Mouse (Mus musculus): ENCODE results near the gene Plcg2. TPM values are rescaled to one million over a fixed set of nuclear protein-coding genes. Genes with fewer than 3 reads are reported as not detected.
A peak's percentile ranks its signal among the peaks of the same experiment; 100 is the strongest.

The Plcg2 gene
- 9.6 and 11.5 TPM in 2 replicates for polyA plus RNA-seq (2012; rRNA removed)

DNA sequence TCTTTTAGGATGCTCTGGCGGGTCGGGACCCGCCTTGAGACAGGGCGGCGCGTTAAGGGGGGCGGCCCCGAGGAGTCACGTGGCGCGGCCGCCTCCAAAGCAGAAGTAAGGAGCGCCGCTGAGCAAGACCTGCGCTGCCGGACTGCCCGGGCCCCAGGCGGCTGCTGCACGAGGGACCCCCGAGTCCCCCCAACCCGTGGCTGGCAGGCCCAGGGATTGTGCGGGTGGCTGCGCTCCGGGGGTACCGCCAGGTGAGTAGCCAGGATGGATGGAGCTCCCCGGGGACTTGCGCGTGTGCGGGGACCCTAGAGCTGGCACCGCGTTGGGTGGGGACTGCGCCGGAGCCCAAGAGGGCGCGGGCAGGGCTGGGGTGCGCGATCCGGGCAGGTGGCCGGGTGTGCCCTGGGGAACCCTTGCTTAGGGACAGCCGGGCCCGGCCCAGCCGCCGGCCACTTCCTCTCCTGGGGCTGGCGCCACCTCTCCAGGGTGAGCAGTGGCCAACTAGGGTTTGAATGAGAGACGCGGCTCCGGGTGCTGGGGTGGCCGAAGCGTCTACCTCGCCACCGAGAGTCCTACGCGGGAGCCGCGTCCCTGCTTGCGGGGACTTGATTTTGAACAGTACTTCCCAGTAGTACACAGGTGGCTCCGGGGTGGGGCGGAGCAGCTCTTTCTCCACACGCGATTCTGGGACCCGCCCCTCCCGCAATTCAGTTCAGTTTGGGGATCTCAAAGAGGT lies at the start of gene Plcg2:
Gene Plcg2, plus strand, starts transcription at position 113 of the 736 bp plus-strand sequence.
- WGBS, result 1% methylated on average over 59 of the region's 62 CpGs
- Histone ChIP-seq H3K4me1 (ENCODE audit: control insufficient read depth, insufficient read depth, low read length) (0 out of 2 replicates have a peak, but pooled peaks cover 4% of the 10 kb centered on the region), H3K4me3 (replicated peaks; ENCODE audit: extremely low read depth, low read depth, low read length) (peak within 1 kb of the TSS; percentile 65)
- TF ChIP-seq POLR2A (IDR thresholded peaks at IDR 0.05; ENCODE audit: borderline replicate concordance, extremely low read depth, low read depth, low read length) (no peak), CTCF (IDR thresholded peaks at IDR 0.05; ENCODE audit: insufficient read depth, low read length) (no peak)
- DNase-seq, result peak; percentile 35

DNA sequence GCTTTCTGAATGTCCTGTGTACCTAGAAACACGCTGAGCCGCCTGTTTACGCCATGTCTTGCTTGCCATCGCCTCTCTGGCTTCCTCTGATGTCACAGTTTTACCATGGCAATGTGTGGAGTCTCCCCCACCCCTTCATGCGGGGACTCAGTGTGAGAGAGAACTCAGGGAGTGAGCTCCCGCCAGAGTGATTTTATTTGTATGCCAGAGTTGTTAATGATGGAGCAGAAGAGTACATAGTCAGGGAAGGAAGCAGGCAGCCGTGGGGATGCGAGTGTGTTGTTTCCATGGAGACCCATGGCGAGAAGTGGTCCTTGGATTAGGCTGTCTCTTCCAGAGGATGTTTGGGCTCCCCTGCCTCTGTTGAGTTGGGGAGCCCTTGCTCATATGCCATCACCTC lies 47.0 kb upstream of the Plcg2 start:
- no peak for DNase-seq
- WGBS, result 70% methylated on average over 9 of the region's 9 CpGs
- TF ChIP-seq POLR2A (IDR thresholded peaks at IDR 0.05; ENCODE audit: borderline replicate concordance, extremely low read depth, low read depth, low read length) (no peak), CTCF (IDR thresholded peaks at IDR 0.05; ENCODE audit: insufficient read depth, low read length) (no peak)
- Histone ChIP-seq H3K4me1 (ENCODE audit: control insufficient read depth, insufficient read depth, low read length) (no peaks in the 10 kb centered on the region), H3K4me3 (replicated peaks; ENCODE audit: extremely low read depth, low read depth, low read length) (no peak overlapping the region)

DNA sequence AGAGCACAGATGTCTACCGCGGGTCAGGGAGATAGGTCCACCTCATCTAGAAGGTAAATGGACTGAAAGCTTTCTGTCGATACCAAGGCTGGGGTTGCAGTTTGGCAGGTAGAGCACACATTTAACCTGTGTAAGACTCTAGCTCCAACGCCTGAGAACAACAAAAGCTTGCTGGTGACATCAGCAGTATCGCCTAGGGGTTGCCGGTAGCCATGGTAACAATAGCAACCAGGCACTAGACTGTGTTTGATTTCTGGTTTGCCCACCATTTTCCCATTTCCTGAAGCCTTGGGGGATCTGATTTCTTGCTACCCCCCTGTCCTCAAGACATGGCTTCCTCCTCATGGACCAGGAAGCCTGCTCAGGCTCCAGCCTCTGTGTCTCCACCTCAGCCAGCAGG lies 44.1 kb upstream of the Plcg2 start:
- DNase-seq, result no peak
- TF ChIP-seq POLR2A (IDR thresholded peaks at IDR 0.05; ENCODE audit: borderline replicate concordance, extremely low read depth, low read depth, low read length), result no peak
- TF ChIP-seq CTCF (IDR thresholded peaks at IDR 0.05; ENCODE audit: insufficient read depth, low read length), result no peak
- Histone ChIP-seq H3K4me3 (replicated peaks; ENCODE audit: extremely low read depth, low read depth, low read length) (no peak overlapping the region), H3K4me1 (ENCODE audit: control insufficient read depth, insufficient read depth, low read length) (no peaks in the 10 kb centered on the region)
- 84% methylated on average over 6 of the region's 6 CpGs for WGBS

DNA sequence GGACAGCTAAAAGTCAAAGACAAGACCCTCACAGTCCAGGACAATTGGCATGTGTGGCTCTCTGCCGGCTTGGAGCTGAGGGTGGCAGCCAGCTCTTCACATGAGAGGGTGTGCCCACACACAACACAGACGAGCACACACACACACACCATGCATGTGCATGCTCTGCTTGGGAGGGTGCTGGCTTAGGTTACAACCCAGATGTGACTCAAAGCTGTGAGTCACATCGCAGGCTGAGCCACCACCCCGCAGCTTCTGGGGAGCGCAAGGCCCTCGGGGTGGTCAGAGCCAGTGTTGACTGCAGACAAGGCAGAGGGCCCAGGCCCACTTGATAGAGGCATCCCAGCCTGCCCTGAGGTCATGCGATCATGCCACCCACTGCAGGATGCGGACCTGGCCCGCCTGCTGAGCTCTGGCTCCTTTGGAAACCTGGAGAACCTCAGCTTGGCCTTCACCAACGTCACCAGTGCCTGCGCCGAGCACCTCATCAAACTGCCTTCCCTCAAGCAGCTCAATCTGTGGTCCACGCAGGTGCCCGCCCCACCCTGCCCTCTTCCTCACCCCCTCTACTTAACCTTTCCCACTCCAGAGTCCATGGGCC lies 43.5 kb upstream of the Plcg2 start:
- no peak for DNase-seq
- 85% methylated on average over 14 of the region's 14 CpGs for WGBS
- Histone ChIP-seq H3K4me3 (replicated peaks; ENCODE audit: extremely low read depth, low read depth, low read length) (no peak overlapping the region), H3K4me1 (ENCODE audit: control insufficient read depth, insufficient read depth, low read length) (no peaks in the 10 kb centered on the region)
- TF ChIP-seq POLR2A (IDR thresholded peaks at IDR 0.05; ENCODE audit: borderline replicate concordance, extremely low read depth, low read depth, low read length), result no peak
- no peak for TF ChIP-seq CTCF (IDR thresholded peaks at IDR 0.05; ENCODE audit: insufficient read depth, low read length)

DNA sequence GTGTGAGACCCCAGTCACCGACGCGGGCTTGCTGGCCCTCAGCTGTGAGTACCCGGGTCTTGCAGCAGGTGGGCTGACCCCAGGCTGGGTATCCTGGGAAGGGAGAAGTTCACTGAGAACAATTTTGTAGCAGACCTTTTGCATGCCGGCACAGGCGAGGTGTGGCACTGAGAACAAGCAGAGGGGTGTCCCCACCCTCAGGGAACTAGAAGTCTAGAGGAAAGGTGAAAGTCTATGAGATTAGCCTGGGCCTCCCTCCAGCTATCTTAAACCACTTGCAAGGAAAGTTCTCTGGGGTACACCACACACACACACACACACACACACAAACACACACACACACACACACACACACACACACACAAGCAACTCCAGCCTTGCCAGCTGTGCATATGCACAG lies 42.4 kb upstream of the Plcg2 start:
- H3K4me3 ChIP-seq (replicated peaks; ENCODE audit: extremely low read depth, low read depth, low read length), result no peak overlapping the region
- TF ChIP-seq POLR2A (IDR thresholded peaks at IDR 0.05; ENCODE audit: borderline replicate concordance, extremely low read depth, low read depth, low read length), result no peak
- TF ChIP-seq CTCF (IDR thresholded peaks at IDR 0.05; ENCODE audit: insufficient read depth, low read length), result no peak
- 93% methylated on average over 6 of the region's 6 CpGs for whole genome bisulfite sequencing
- no peak for DNase-seq
- H3K4me1 ChIP-seq (ENCODE audit: control insufficient read depth, insufficient read depth, low read length), result no peaks in the 10 kb centered on the region

DNA sequence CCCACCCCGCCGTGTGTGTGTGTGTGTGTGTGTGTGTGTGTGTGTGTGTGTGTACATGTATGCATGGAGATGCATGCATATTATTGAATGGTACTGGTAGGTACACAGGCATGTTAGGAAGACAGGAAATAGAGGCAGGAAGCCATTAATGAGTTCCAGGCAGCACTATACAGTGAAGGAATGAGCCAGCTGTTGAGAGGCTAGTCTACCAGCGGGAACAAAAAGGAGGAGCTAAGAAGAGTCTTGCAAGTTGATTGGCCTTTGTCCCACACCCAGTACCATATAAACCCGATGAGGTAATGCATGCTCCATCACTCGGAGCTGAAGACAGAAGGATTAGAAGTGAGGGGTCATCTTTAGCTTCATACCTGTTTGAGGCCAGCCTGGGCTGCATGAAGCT lies 39.7 kb upstream of the Plcg2 start:
- no peaks in the 10 kb centered on the region for H3K4me1 ChIP-seq (ENCODE audit: control insufficient read depth, insufficient read depth, low read length)
- H3K4me3 ChIP-seq (replicated peaks; ENCODE audit: extremely low read depth, low read depth, low read length), result no peak overlapping the region
- no peak for DNase-seq
- TF ChIP-seq CTCF (IDR thresholded peaks at IDR 0.05; ENCODE audit: insufficient read depth, low read length) (no peak), POLR2A (IDR thresholded peaks at IDR 0.05; ENCODE audit: borderline replicate concordance, extremely low read depth, low read depth, low read length) (no peak)
- 42% methylated on average over 5 of the region's 5 CpGs for WGBS

DNA sequence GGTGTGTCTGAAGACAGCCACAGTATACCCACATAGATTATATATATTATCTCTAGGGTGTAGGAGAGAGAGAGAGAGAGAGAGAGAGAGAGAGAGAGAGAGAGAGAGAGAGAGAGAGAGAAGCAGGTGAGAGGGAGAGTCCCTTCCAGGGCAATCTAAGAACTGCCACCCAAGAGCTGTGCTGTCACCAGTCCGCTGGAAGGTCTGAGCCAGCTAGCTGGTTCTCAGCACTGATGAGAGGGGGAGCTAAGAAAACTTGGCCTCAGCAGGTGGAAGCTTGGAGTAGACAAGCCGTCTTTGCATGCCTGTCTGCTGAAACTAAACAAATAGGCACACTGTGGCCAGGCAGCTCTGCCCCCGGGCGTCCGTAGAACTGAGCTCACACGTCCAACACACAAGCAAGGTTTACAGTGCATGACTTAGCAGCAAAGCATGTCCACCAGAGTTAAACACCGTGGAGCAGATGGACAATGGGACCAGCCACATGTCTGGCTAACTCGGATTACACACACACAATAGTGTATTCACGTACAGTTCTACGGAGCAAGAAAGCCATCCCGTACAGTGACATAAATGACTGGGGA lies 35.3 kb upstream of the Plcg2 start:
- Histone ChIP-seq H3K4me3 (replicated peaks; ENCODE audit: extremely low read depth, low read depth, low read length) (no peak overlapping the region), H3K4me1 (ENCODE audit: control insufficient read depth, insufficient read depth, low read length) (no peaks in the 10 kb centered on the region)
- no peak for TF ChIP-seq CTCF (IDR thresholded peaks at IDR 0.05; ENCODE audit: insufficient read depth, low read length)
- TF ChIP-seq POLR2A (IDR thresholded peaks at IDR 0.05; ENCODE audit: borderline replicate concordance, extremely low read depth, low read depth, low read length), result no peak
- 49% methylated on average over 11 of the region's 11 CpGs for WGBS
- DNase-seq, result no peak

DNA sequence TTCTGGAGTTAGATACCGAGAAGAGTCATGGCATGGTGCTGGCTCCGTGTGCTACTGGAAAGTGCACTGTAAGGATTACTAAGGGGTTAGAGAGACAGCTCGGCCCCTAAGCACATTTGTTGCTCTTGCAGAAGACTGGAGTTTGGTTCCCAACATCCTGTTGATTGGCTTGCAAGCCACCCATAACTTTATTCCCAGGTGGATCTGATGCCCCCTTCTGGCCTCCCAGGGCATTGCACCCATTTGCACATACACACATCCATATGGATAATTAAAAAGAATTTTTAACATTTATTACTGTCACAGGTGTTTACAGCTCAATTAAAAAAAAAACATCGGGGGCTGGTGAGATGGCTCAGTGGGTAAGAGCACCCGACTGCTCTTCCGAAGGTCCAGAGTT lies 33.6 kb upstream of the Plcg2 start:
- no peaks in the 10 kb centered on the region for H3K4me1 ChIP-seq (ENCODE audit: control insufficient read depth, insufficient read depth, low read length)
- H3K4me3 ChIP-seq (replicated peaks; ENCODE audit: extremely low read depth, low read depth, low read length), result no peak overlapping the region
- WGBS, result 93% methylated on average over 6 of the region's 6 CpGs
- no peak for TF ChIP-seq POLR2A (IDR thresholded peaks at IDR 0.05; ENCODE audit: borderline replicate concordance, extremely low read depth, low read depth, low read length)
- TF ChIP-seq CTCF (IDR thresholded peaks at IDR 0.05; ENCODE audit: insufficient read depth, low read length), result 0 out of 2 replicates have a peak, but pooled peaks have one; percentile 16
- DNase-seq, result no peak

DNA sequence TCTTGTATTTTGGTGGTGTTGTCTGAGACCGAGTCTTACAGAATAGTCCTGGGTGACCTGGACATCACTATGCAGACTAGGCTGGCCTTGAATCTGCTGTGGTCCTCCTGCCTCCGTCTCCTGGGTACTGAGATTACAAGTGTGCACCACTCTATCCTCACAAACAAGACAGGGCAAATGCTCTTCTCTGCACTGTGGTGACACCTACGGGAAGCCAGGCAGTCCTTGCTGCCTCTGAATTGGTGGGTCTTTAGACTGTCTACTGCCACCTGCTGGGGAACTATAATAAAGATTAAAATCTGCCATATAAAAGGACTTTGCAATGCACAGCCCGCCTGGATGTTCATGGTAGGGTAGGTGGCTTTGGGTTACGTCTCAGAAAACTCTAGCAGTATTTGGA lies 32.8 kb upstream of the Plcg2 start:
- peak; percentile 33 for DNase-seq
- WGBS, result 26% methylated on average over 5 of the region's 5 CpGs

More for the DNA sequence above, 32.8 kb upstream of the Plcg2 start:
- no peak for TF ChIP-seq POLR2A (IDR thresholded peaks at IDR 0.05; ENCODE audit: borderline replicate concordance, extremely low read depth, low read depth, low read length)
- TF ChIP-seq CTCF (IDR thresholded peaks at IDR 0.05; ENCODE audit: insufficient read depth, low read length), result peak; percentile 80
- no peak overlapping the region for H3K4me3 ChIP-seq (replicated peaks; ENCODE audit: extremely low read depth, low read depth, low read length)
- H3K4me1 ChIP-seq (ENCODE audit: control insufficient read depth, insufficient read depth, low read length), result no peaks in the 10 kb centered on the region

Measured in lung, adult 2 months (tissue).